Mouse (Mus musculus) liver, adult 2 months (tissue): ENCODE measurements around the gene Gtf3c2. TPM values are rescaled to one million over a fixed set of nuclear protein-coding genes. Genes with fewer than 3 reads are reported as not detected.

Experiments
- DNase-seq: peaks from one replicate; pipeline ENCODE4 v3.0.0-alpha.2; 2011; ENCODE audit warnings: low read depth, low spot score; ENCODE audit errors: extremely low read depth
- H3K27ac ChIP-seq: fragments of 200-500 bp; replicated peaks from 2 replicates; pipeline ENCODE4 v1.5.1; 2012; ENCODE audit warnings: low read depth, mild to moderate bottlenecking, control low read depth, inconsistent platforms, low read length; ENCODE audit not compliant: insufficient read depth
- H3K27me3 ChIP-seq: fragments of 200-500 bp; 2 replicates; pipeline ENCODE4 v1.6.1; 2012; ENCODE audit warnings: mild to moderate bottlenecking, moderate library complexity, low read length, inconsistent platforms; ENCODE audit not compliant: control insufficient read depth, insufficient read depth
- H3K36me3 ChIP-seq: fragments of 200-500 bp; 2 replicates; pipeline ENCODE4 v1.6.1; 2012; ENCODE audit warnings: low read length, inconsistent platforms; ENCODE audit not compliant: control insufficient read depth, insufficient read depth
- H3K4me1 ChIP-seq: fragments of 200-500 bp; 2 replicates; pipeline ENCODE4 v1.6.1; 2011; ENCODE audit warnings: low read length; ENCODE audit not compliant: control insufficient read depth, insufficient read depth
- H3K4me3 ChIP-seq: fragments of 200-500 bp; 2 replicates; pipeline ENCODE4 v1.5.1; 2011; ENCODE audit warnings: low read depth, mild to moderate bottlenecking, control low read depth, low read length, moderate library complexity; ENCODE audit not compliant: insufficient read depth
- H3K79me2 ChIP-seq: fragments of 200-500 bp; 2 replicates; pipeline ENCODE4 v1.6.1; 2012; ENCODE audit warnings: inconsistent platforms, mild to moderate bottlenecking, low read length, moderate library complexity; ENCODE audit not compliant: control insufficient read depth, insufficient read depth
- H3K9ac ChIP-seq: fragments of 200-500 bp; 2 replicates; pipeline ENCODE4 v1.6.1; 2012; ENCODE audit warnings: low read depth, mild to moderate bottlenecking, control low read depth, inconsistent platforms, low read length
- CTCF ChIP-seq: fragments of 200-500 bp; IDR thresholded peaks from 2 replicates; pipeline ENCODE4 v1.5.1; 2011; ENCODE audit warnings: low read depth, low read length, control low read depth
- POLR2A ChIP-seq: fragments of 200-500 bp; IDR thresholded peaks from 2 replicates; pipeline ENCODE4 v1.6.1; 2011; ENCODE audit warnings: low read length, control low read depth; ENCODE audit not compliant: insufficient read depth; ENCODE audit errors: extremely low read depth
- WGBS: fragments of 180-500 bp; shearing (Covaris S2); methylation state at CpG from one replicate; pipeline ENCODE4 v1.1.7; 2018; 5-methylcytosine and 5-hydroxymethylcytosine counted together
- polyA plus RNA-seq: library from polyadenylated mRNA; depleted of rRNA; stranded (reverse); fragments of >200 nt; gene quantifications from 2 replicates; pipeline ENCODE4 v1.2.3, GENCODE M21; 2012
- total RNA-seq: library from RNA; depleted of rRNA; stranded (reverse); fragments of >200 nt; gene quantifications from 2 replicates; pipeline ENCODE4 v1.2.3, GENCODE M21; 2014

Gtf3c2 gene
- total and polyA plus RNA-seq, 2 experiments, result 10.9 to 33.0 TPM

GRCm38 (mm10) chr5:31164878-31165277 lies 15.1 kb downstream of the Gtf3c2 start:
- Histone ChIP-seq H3K27me3 (no peaks in the 10 kb centered on the region), H3K36me3 (peaks cover 74% of the 10 kb centered on the region), H3K4me3 (no peak overlapping the region), H3K79me2 (no peaks in the 10 kb centered on the region), H3K9ac (no peak overlapping the region), H3K4me1 (no peaks in the 10 kb centered on the region), H3K27ac (no peak overlapping the region)
- 98% methylated on average over 1 of the region's 1 CpGs for WGBS
- no peak for DNase-seq
- TF ChIP-seq CTCF (no peak), POLR2A (no peak)

- no peaks in the 10 kb centered on the region for H3K79me2 ChIP-seq
- peaks cover 75% of the 10 kb centered on the region for H3K36me3 ChIP-seq
- no peak overlapping the region for H3K27ac ChIP-seq
- DNase-seq, result no peak
- no peaks in the 10 kb centered on the region for H3K4me1 ChIP-seq
- no peak overlapping the region for H3K9ac ChIP-seq
- no peak overlapping the region for H3K4me3 ChIP-seq
- H3K27me3 ChIP-seq, result no peaks in the 10 kb centered on the region
- TF ChIP-seq POLR2A, result no peak
- no peak for TF ChIP-seq CTCF
Measured at GRCm38 (mm10) chr5:31162462-31162861, 17.5 kb downstream of the Gtf3c2 start.

GRCm38 (mm10) chr5:31154152-31154553 lies 25.8 kb downstream of the Gtf3c2 start, which contains the start of gene Mpv17:
Mpv17 (minus strand) TSS chr5:31154251.
- Histone ChIP-seq H3K27ac (peak within 1 kb of the TSS; percentile 30; the same call in 1 of the 2 replicates), H3K9ac (peak within 1 kb of the TSS; percentile 75), H3K79me2 (no peaks in the 10 kb centered on the region), H3K36me3 (peaks cover 20% of the 10 kb centered on the region), H3K4me1 (peaks cover 7% of the 10 kb centered on the region; the same call in 1 of the 2 replicates), H3K27me3 (no peaks in the 10 kb centered on the region), H3K4me3 (peak within 1 kb of the TSS; percentile 92)
- under 1% methylated on average over 19 of the region's 19 CpGs for WGBS
- DNase-seq, result peak; percentile 87
- TF ChIP-seq CTCF, result no peak
- TF ChIP-seq POLR2A, result peak; percentile 48; the same call in 1 of the 2 replicates

- no peaks in the 10 kb centered on the region for H3K27me3 ChIP-seq
- no peaks in the 10 kb centered on the region for H3K79me2 ChIP-seq
- 23% methylated on average over 6 of the region's 6 CpGs for WGBS
- H3K9ac ChIP-seq, result peak overlapping the region; percentile 35
- peak overlapping the region; percentile 92 for H3K4me3 ChIP-seq
- peaks cover 7% of the 10 kb centered on the region; the same call in 1 of the 2 replicates for H3K4me1 ChIP-seq
- no peak overlapping the region for H3K27ac ChIP-seq
- H3K36me3 ChIP-seq, result peaks cover 15% of the 10 kb centered on the region
- DNase-seq, result no peak
- TF ChIP-seq CTCF, result no peak
- TF ChIP-seq POLR2A, result no peak
Measured at GRCm38 (mm10) chr5:31153516-31154151, 26.3 kb downstream of the Gtf3c2 start.

- TF ChIP-seq CTCF (no peak), POLR2A (no peak)
- no peak overlapping the region for H3K27ac ChIP-seq
- peaks cover 7% of the 10 kb centered on the region; the same call in 1 of the 2 replicates for H3K4me1 ChIP-seq
- WGBS, result 75% methylated on average over 3 of the region's 3 CpGs
- no peaks in the 10 kb centered on the region for H3K27me3 ChIP-seq
- DNase-seq, result no peak
- H3K79me2 ChIP-seq, result no peaks in the 10 kb centered on the region
- no peak overlapping the region for H3K4me3 ChIP-seq
- no peak overlapping the region for H3K9ac ChIP-seq
- H3K36me3 ChIP-seq, result peaks cover under 1% of the 10 kb centered on the region; the same call in 1 of the 2 replicates
Measured at GRCm38 (mm10) chr5:31151746-31152145, 28.2 kb downstream of the Gtf3c2 start.

- H3K79me2 ChIP-seq, result no peaks in the 10 kb centered on the region
- no peak overlapping the region for H3K9ac ChIP-seq
- no peak overlapping the region for H3K27ac ChIP-seq
- TF ChIP-seq CTCF, result no peak
- TF ChIP-seq POLR2A, result no peak
- peaks cover 7% of the 10 kb centered on the region; the same call in 1 of the 2 replicates for H3K4me1 ChIP-seq
- peaks cover 3% of the 10 kb centered on the region; the same call in 1 of the 2 replicates for H3K36me3 ChIP-seq
- H3K27me3 ChIP-seq, result no peaks in the 10 kb centered on the region
- H3K4me3 ChIP-seq, result no peak overlapping the region
- peak; percentile 13 for DNase-seq
- WGBS, result 57% methylated on average over 4 of the region's 4 CpGs
Measured at GRCm38 (mm10) chr5:31149781-31150180, 30.2 kb downstream of the Gtf3c2 start.
